Mouse (Mus musculus) megakaryocyte, embryonic 14.5 days (primary cell): ENCODE data around the gene Cx3cr1.

ENCODE experiments used
- FLI1 ChIP-seq: IDR thresholded peaks from 2 replicates; pipeline ENCODE4 v1.6.1; 2012; ENCODE audit warnings: low read length, inconsistent platforms, mixed read lengths
- GATA1 ChIP-seq: IDR thresholded peaks from 3 replicates; pipeline ENCODE4 v1.6.1; 2012; ENCODE audit warnings: mixed read lengths, low read length, inconsistent platforms, borderline replicate concordance

- TF ChIP-seq GATA1 (no peak), FLI1 (no peak)
Observed at GRCm38 (mm10) chr9:119889446-119889845, 180.2 kb downstream of the Cx3cr1 start.
